Mouse (Mus musculus) testis, adult 2 months (tissue): ENCODE measurements around the gene Zbtb40.

Experiments used
- CTCF ChIP-seq: fragments of 200-500 bp; IDR thresholded peaks from 2 replicates; pipeline ENCODE4 v1.5.1; 2012; ENCODE audit warnings: low read depth, mild to moderate bottlenecking, inconsistent platforms, low read length, moderate library complexity; ENCODE audit not compliant: control insufficient read depth, insufficient read depth, insufficient replicate concordance
- POLR2A ChIP-seq: fragments of 200-500 bp; IDR thresholded peaks from 2 replicates; pipeline ENCODE4 v1.6.1; 2012; ENCODE audit warnings: low read depth, mild to moderate bottlenecking, inconsistent platforms, low read length, moderate library complexity; ENCODE audit not compliant: control insufficient read depth

- TF ChIP-seq POLR2A (no peak), CTCF (no peak)
These were observed 16.1 kb downstream of the Zbtb40 start for GRCm38 (mm10) chr4:137032456-137032855.
